Mouse (Mus musculus) kidney, adult 2 months (tissue): ENCODE measurements at regions not wholly inside any gene's neighbourhood (a gene's known extent, or its start where the extent isn't known, plus 50 kb on each side); places are given as distances from the start of the nearest gene placed in this dataset.

Source experiments
- CTCF ChIP-seq: fragments of 200-500 bp; conservative IDR thresholded peaks from 2 replicates; pipeline ENCODE4 v1.5.1; 2011; ENCODE audit warnings: low read depth, mild to moderate bottlenecking, control low read depth, low read length, moderate library complexity, mixed read lengths; ENCODE audit not compliant: insufficient read depth, insufficient read length
- POLR2A ChIP-seq: fragments of 200-500 bp; IDR thresholded peaks from one replicate; pipeline ENCODE4 v1.6.1; 2011; ENCODE audit warnings: low read depth, low read length, control low read depth

GRCm38 (mm10) chr2:137715891-137716290 lies 540.5 kb upstream of the Btbd3 start:
- TF ChIP-seq CTCF (no peak), POLR2A (no peak)
